Mouse (Mus musculus): ENCODE data around the gene Ccr1l1.

- TF ChIP-seq CTCF (IDR thresholded peaks at IDR 0.05; ENCODE audit: low read depth, low read length), result no peak
- TF ChIP-seq POLR2A (IDR thresholded peaks at IDR 0.05; ENCODE audit: borderline replicate concordance, low read depth, low read length), result no peak
Measured at GRCm38 (mm10) chr9:123942025-123942424, 36.2 kb downstream of the Ccr1l1 start.

Measured in bone marrow macrophage, adult 2 months (primary cell).